Mouse (Mus musculus): ENCODE measurements around the gene Olfr1500.
"Not testable (repeated sequence)": the region's sequence is repeated elsewhere in the genome, so short reads cannot be mapped to it uniquely, and the experiment has no call there.

Olfr1500 gene

GRCm38 (mm10) chr19:13830388-13830787 lies at the start of gene Olfr1500:
TSS of gene Olfr1500 (minus strand) at chr19:13830488.
- DNase-seq: no peak

DNA sequence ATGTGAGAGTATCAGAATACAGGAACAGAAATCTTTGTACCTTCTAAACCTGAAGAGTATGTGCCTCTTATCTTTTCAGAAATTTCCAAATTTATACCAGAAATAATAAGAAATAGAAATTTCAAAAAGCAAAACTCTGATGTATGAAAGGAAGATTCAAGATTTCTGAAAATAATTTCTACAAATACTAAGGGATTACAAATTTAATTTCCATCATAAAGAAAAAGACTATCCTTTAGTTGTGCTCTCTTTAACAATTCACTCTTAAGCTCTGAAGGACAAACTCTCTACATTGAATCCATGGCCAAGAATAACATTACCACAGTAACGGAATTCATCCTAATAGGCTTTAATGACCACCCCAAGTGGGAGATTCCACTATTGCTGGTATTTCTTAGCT lies 31.2 kb upstream of the Olfr1500 start, which contains the start of gene Olfr1502:
Gene Olfr1502 (plus strand): TSS at position 301 of the 400 bp plus-strand sequence.
- DNase-seq: no peak

DNA sequence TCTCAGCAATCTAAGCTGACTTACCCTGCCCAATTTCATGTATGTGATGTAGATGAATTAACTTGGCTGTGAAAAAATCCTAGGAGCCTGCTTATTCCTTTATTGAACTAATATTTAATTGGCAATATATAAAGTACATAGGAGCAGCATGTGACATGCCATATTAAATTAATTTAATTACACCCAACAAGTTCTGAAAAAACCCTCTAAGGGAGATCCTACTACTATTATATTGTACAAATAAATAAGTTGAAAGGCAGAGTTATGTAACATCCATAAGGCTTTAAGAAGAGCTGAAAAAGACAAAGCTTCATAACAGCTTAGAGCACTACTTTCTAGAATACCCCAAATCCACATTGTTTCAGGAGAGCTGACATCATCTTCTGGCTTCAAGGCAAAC lies 20.3 kb upstream of the Olfr1500 start, which contains the start of gene Olfr1501:
Gene Olfr1501 (minus strand): TSS at position 101 of the 400 bp plus-strand sequence.
- not testable (repeated sequence) for DNase-seq

GRCm38 (mm10) chr19:13828447-13828846 lies 1.8 kb downstream of the Olfr1500 start:
- DNase-seq: no peak

GRCm38 (mm10) chr19:13820847-13821246 lies 9.4 kb downstream of the Olfr1500 start:
- no peak for DNase-seq

GRCm38 (mm10) chr19:13819347-13819746 lies 10.9 kb downstream of the Olfr1500 start, which contains the start of gene Olfr1499:
TSS of gene Olfr1499 (minus strand) at chr19:13819447.
- DNase-seq: no peak

DNA sequence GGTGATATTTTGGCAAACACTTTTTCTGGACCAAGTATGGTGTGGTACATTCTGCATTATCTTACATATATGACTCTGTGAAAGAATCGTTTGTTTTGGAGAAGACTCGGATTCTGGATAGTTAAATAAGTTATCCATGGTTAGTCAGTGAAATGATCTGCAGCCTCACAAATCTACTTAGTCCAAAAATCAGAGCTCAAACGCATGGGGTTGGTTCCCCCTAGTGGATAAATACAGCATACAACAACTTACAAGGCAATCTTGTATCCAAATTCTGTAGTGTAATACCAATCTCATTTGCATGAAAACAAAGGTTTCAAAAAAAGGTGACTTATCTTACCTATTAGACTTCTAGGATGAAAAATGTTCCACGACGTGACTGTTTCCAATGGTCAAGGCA lies 11.5 kb downstream of the Olfr1500 start:
- peak; percentile 17 for DNase-seq

DNA sequence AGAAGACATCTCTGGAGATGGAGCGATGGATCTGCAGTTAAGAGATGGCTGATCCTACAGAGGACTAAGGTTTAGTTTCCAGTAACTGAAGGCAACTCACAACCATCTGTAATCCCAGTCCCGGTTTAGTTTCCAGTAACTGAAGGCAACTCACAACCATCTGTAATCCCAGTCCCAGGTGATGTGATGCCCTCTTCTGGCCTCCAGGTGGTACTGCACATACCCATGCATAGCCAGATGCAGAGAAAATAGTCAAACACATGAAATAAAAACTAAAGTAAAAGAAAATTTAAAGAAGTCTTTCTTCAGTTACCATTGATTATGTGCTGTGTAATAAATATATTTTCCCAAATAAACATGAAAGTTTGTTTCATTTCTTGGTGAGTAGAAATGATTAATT lies 17.5 kb downstream of the Olfr1500 start:
- DNase-seq: peak; percentile 0

GRCm38 (mm10) chr19:13805486-13805885 lies 24.8 kb downstream of the Olfr1500 start:
- not testable (repeated sequence) for DNase-seq

DNA sequence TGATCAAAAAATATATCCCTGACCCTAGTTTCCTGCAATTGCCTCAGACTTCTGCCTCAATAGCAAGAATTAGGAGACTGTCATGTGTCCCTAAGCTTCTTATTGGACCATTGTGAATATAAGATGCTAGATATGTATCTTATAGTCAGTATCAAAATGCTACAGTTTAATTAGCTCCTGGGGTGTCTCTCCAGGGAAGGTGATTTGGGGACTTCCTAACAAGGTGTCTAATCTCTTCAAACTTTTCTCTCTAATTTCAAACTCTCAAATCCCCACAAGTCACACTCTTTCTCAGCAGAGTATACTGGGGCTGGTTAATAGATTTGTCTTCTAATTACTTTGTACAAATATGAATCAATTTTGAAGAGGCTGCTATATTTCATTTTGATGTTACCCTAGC lies 32.2 kb downstream of the Olfr1500 start, which contains the start of gene Olfr1497:
Gene Olfr1497 (minus strand): TSS at position 101 of the 400 bp plus-strand sequence.
- DNase-seq: no peak

DNA sequence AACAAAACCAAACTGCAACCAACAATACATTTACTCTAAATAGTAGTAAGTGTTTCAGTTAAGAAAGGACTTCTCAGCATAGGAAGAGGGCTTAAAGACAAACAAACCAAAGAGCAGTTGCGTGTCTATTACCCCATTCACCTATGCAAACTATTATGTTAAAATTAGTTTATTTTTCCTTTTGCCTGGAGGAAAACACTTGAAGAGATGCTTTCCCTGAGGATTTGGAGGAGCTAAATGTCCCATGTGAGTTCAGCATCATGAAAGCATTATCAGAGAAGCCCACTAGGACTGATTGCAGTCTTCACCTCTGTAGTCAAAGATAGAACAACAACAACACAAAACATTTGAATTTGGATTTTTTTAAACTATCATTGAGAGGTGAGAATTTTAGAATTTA lies 52.7 kb downstream of the Olfr1500 start, which contains the start of gene Olfr1496:
Gene Olfr1496 (plus strand): TSS at position 301 of the 400 bp plus-strand sequence.
- DNase-seq: no peak
